Mouse (Mus musculus) bone marrow macrophage, adult 2 months (primary cell): Measurements from ENCODE around the gene Telo2.

Experiments used
- CTCF ChIP-seq: IDR thresholded peaks from 2 replicates; pipeline ENCODE4 v1.5.1; 2012; ENCODE audit warnings: low read depth, mild to moderate bottlenecking, low read length, moderate library complexity
- POLR2A ChIP-seq: IDR thresholded peaks from 2 replicates; pipeline ENCODE4 v1.6.1; 2012; ENCODE audit warnings: mild to moderate bottlenecking, low read depth, low read length, borderline replicate concordance

DNA sequence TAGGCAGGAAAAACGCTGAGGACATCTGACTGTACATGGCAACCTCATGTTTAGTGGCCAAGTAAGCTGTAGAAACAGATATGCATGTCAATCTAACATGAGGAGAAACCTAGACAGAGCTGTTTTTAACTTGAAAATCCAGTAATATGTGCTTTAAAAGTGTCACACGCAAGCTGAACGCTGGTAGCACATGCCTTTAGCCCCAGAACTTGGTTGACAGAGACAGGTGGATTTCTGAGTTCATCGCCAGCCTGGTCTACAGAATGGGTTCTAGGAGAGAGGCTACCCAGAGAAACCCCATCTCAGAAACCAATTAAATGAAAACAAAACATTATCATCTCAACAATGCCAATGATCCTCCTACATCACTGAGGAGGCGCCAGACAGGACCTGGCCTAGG is 4.5 kb downstream of the Telo2 start:
- TF ChIP-seq POLR2A (no peak), CTCF (no peak)
